Mouse (Mus musculus) cerebellum, adult (tissue): ENCODE measurements at regions not wholly inside any gene's neighbourhood (a gene's known extent, or its start where the extent isn't known, plus 50 kb on each side); places are given as distances from the start of the nearest gene placed in this dataset.
A peak's percentile ranks its signal among the peaks of the same experiment; 100 is the strongest.

ENCODE experiments used
- ATAC-seq: cut with Nextera tagmentation; 2 replicates; pipeline ENCODE4 v1.9.2; 2017; ENCODE audit warnings: mild to moderate bottlenecking, moderate library complexity, mixed read lengths; ENCODE audit not compliant: insufficient number of reproducible peaks, low FRiP score, low TSS enrichment

GRCm38 (mm10) chr1:101272365-101272764 is 1499.8 kb downstream of the Cntnap5b start:
- ATAC-seq = peak; percentile 92

- no peak for ATAC-seq
These were observed 1501.1 kb downstream of the Cntnap5b start for GRCm38 (mm10) chr1:101273633-101274032.

- no peak; the same call in 1 of the 2 replicates for ATAC-seq
These were observed 1512.9 kb downstream of the Cntnap5b start for GRCm38 (mm10) chr1:101285416-101285815.
